Mouse (Mus musculus) C2C12 (cell line): ENCODE data around the gene Ccser2.

Experiments used
- CEBPB ChIP-seq: IDR thresholded peaks from one replicate; pipeline ENCODE4 v1.6.1; 2011; ENCODE audit warnings: low read depth, mild to moderate bottlenecking, control low read depth, moderate library complexity
- CTCF ChIP-seq: IDR thresholded peaks from one replicate; pipeline ENCODE4 v1.5.1; 2011; ENCODE audit not compliant: control insufficient read depth, insufficient read depth, insufficient read length
- MAX ChIP-seq: IDR thresholded peaks from one replicate; pipeline ENCODE4 v1.6.1; 2011; ENCODE audit warnings: mild to moderate bottlenecking, control low read depth

- TF ChIP-seq CTCF (no peak), CEBPB (no peak), MAX (no peak)
Measured at GRCm38 (mm10) chr14:36905809-36906522, 62.6 kb downstream of the Ccser2 start.
